Mouse (Mus musculus): ENCODE results near the gene Efemp1.

Efemp1 gene

DNA sequence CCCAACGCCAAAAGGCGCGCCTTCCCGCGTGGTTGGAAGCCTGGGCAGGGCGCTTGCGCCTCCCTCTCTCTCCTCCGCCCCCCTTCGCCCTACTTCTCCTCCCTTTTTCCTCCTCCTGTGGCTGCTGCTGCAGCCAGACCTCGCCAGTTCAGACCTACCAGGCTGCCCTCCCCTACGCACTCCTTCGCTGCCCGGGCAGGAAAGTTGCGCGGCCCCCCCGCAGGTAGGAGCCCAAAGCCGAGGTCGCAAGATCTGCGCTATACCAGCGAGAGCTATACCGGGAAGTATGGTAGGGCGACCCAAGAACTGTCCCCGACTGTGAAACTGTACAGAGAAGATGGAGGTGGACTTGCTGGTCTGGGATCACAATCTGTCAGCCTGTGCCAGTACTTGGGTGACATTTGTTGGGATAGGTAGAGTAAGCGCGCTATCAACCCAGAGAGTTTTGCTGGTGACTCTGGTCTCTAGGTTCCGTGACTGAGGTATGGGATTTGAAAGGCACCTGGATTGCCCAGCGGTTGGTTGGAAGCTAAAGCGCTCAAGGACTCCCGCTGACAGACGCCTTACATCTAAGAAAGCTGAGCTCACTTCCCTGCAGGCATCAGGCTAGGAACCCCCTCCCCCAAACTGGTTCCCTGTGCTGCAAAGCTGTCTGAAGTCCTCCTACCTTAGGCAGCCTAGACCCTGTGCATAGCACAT, at the start of gene Efemp1:
Gene Efemp1, plus strand, starts transcription at position 103 of the 699 bp plus-strand sequence.
- in situ Hi-C loops (cut with MboI; ENCODE audit: low sequenced_read_pairs): no loop called here

GRCm38 (mm10) chr11:28808685-28809084, 44.3 kb upstream of the Efemp1 start:
- in situ Hi-C loops (cut with MboI; ENCODE audit: low sequenced_read_pairs): no loop called here

- in situ Hi-C loops (cut with MboI; ENCODE audit: low sequenced_read_pairs): no loop called here
Observed at GRCm38 (mm10) chr11:28811874-28812273, 41.1 kb upstream of the Efemp1 start.

GRCm38 (mm10) chr11:28812564-28812963, 40.4 kb upstream of the Efemp1 start:
- in situ Hi-C loops (cut with MboI; ENCODE audit: low sequenced_read_pairs): no loop called here

- in situ Hi-C loops (cut with MboI; ENCODE audit: low sequenced_read_pairs): no loop called here
Observed at GRCm38 (mm10) chr11:28817405-28817804, 35.6 kb upstream of the Efemp1 start.

GRCm38 (mm10) chr11:28826950-28827349, 26.1 kb upstream of the Efemp1 start:
- in situ Hi-C loops (cut with MboI; ENCODE audit: low sequenced_read_pairs): no loop called here

- in situ Hi-C loops (cut with MboI; ENCODE audit: low sequenced_read_pairs): no loop called here
Observed at GRCm38 (mm10) chr11:28833809-28834208, 19.2 kb upstream of the Efemp1 start.

DNA sequence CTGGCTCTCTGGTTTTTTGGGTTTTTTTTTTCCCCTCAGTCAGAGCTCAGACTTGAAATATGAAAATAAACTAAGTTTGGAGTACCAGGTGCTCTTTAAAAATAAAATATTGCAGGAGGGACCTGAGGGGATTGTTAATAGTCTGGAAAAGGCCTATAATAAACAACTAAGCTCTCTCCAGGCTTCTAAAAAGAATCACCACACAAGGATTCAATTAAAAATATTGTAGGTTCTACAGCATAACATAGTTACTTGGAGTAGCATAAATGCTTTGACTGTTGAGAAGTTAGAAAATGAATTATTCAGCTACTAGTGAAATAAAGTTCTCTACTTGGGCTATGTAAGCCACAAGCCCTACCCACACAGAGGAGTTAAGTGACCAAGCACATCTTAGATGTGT, 17.9 kb upstream of the Efemp1 start:
- in situ Hi-C loops (cut with MboI; ENCODE audit: low sequenced_read_pairs): no loop called here

DNA sequence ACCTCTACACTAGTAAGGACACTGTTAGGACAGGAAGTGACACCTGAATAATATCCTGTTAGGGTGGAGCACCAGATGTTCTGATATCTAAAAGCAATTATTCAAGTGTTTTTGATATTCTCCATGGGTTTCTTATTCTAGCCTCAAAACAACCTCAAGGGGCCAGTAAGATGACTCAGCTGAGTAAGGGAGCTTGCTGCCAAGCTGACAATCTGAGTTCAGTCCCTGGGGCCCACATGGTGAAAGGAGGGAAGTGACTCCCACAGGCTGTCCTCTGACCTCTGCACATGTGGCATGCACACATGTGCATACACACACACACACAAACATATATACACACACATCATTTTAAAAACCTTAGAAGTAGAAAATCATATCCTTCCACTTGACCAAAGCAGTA, 3.2 kb upstream of the Efemp1 start:
- in situ Hi-C loops (cut with MboI; ENCODE audit: low sequenced_read_pairs): no loop called here

GRCm38 (mm10) chr11:28851645-28852044, 1.4 kb upstream of the Efemp1 start:
- in situ Hi-C loops (cut with MboI; ENCODE audit: low sequenced_read_pairs): no loop called here

GRCm38 (mm10) chr11:28852361-28852919, 564 bp upstream of the Efemp1 start:
- in situ Hi-C loops (cut with MboI; ENCODE audit: low sequenced_read_pairs): no loop called here

GRCm38 (mm10) chr11:28859125-28859524, 6.1 kb downstream of the Efemp1 start:
- in situ Hi-C loops (cut with MboI; ENCODE audit: low sequenced_read_pairs): no loop called here

GRCm38 (mm10) chr11:28869129-28869528, 16.1 kb downstream of the Efemp1 start:
- in situ Hi-C loops (cut with MboI; ENCODE audit: low sequenced_read_pairs): no loop called here

DNA sequence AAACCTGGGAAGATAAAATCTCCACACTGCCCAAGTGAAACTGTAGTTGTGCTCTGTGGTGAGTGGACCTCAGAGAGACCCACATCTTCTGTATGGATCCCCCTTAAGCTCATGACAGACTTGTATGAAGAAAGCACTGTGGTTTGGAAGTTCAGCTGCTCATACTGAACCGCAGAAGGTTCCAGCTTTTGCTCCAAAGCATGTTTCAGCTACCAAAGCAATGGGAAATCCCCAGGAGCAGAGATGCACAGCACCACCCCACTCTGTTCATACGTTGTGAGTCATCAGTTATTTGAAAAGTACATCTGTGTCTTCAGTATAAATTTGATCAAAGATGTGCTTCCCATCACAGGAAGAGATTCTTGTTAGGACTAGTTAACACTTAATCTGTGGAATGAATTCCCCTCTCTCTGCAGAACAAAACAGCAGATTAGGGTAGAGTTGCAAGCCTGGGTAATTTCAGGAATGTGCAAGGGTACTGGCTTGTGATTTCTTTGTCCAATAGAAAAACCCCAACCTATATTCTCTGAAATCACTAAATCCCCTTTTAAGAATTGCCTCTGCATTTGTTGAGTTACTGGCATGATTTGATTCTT, 28.5 kb downstream of the Efemp1 start:
- in situ Hi-C loops (cut with MboI; ENCODE audit: low sequenced_read_pairs): no loop called here

- in situ Hi-C loops (cut with MboI; ENCODE audit: low sequenced_read_pairs): no loop called here
Observed at GRCm38 (mm10) chr11:28883106-28883505, 30.1 kb downstream of the Efemp1 start.

- in situ Hi-C loops (cut with MboI; ENCODE audit: low sequenced_read_pairs): no loop called here
Observed at GRCm38 (mm10) chr11:28889538-28889937, 36.5 kb downstream of the Efemp1 start.

- in situ Hi-C loops (cut with MboI; ENCODE audit: low sequenced_read_pairs): no loop called here
Observed at GRCm38 (mm10) chr11:28891515-28891914, 38.5 kb downstream of the Efemp1 start.

- in situ Hi-C loops (cut with MboI; ENCODE audit: low sequenced_read_pairs): no loop called here
Observed at GRCm38 (mm10) chr11:28899420-28899819, 46.4 kb downstream of the Efemp1 start.

GRCm38 (mm10) chr11:28904596-28904995, 51.6 kb downstream of the Efemp1 start:
- in situ Hi-C loops (cut with MboI; ENCODE audit: low sequenced_read_pairs): no loop called here

DNA sequence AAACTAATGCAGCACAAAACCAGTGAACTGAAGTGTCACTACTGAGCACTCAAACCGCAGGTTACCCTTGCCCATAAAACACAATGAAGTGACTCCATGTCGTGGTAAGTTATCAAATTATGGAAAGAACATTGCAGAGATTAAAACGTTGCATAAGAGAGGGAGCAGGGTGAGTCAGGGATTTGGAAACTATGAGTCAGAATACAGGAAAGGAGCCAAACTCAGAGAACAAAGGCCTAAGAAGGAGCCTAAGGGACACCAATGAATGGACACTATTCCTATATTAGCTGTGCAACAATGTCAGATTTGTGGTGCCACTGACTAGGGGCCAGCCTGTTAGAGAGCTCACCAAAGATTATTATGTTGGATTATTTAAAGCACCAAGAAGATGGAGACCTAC, 53.3 kb downstream of the Efemp1 start:
- in situ Hi-C loops (cut with MboI; ENCODE audit: low sequenced_read_pairs): no loop called here

DNA sequence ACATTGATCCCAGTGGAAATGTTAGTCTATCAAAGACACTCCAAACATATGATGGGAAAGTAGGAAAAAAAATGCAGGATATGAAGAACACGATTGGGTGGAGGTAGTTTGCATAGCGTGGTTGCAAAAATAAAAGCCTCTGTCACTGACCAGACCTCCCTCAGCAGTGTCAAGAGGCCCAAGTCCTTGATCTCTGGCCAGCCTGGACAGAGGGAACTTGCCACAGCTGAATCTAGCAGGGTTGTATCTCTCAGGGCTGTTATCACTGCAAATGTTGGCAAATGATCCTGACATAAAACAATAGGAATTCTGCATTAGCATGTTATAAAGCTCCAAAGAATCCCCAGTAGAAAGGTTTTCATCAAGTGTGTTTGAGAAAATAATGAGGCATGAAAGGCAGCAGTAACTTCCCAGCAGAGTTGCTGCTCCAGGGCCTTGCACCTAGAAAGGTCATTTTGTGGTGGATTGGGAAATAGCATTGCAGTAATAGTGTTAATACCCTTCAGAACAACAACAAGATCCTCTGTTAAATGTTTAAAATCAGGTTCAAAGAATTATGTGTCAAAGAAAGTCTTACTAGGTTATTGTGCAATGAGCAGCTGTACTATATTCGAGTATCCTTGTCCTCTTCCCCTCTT, 56.0 kb downstream of the Efemp1 start:
- in situ Hi-C loops (cut with MboI; ENCODE audit: low sequenced_read_pairs): no loop called here

Measured in CH12F3 (cell line).